Mouse (Mus musculus) thymus, adult 2 months (tissue): Measurements from ENCODE around the gene Krt34.

Experiments
- CTCF ChIP-seq: fragments of 200-500 bp; IDR thresholded peaks from 2 replicates; pipeline ENCODE4 v1.5.1; 2012; ENCODE audit warnings: mild to moderate bottlenecking, control low read depth, low read length, moderate library complexity, borderline replicate concordance; ENCODE audit not compliant: control insufficient read depth, poor library complexity, insufficient read depth; ENCODE audit errors: extremely low read depth
- POLR2A ChIP-seq: fragments of 200-500 bp; IDR thresholded peaks from 2 replicates; pipeline ENCODE4 v1.6.1; 2012; ENCODE audit warnings: mild to moderate bottlenecking, low read length, control low read depth, moderate library complexity; ENCODE audit not compliant: control insufficient read depth, poor library complexity, insufficient read depth; ENCODE audit errors: extremely low read depth

GRCm38 (mm10) chr11:99989881-99990405 lies 51.4 kb downstream of the Krt34 start:
- no peak for TF ChIP-seq CTCF
- no peak for TF ChIP-seq POLR2A
